Mouse (Mus musculus) lung, postnatal 0 days (tissue): ENCODE measurements at regions not wholly inside any gene's neighbourhood (a gene's known extent, or its start where the extent isn't known, plus 50 kb on each side); places are given as distances from the start of the nearest gene placed in this dataset.

Source experiments
- ATAC-seq: fragments of 200-750 bp; cut with Nextera tagmentation; 2 replicates; pipeline ENCODE4 v1.8.0; 2017; ENCODE audit warnings: moderate library complexity
- DNase-seq: peaks from one replicate; pipeline ENCODE4 v3.0.0-alpha.2; 2016; ENCODE audit warnings: low spot score
- H3K27ac ChIP-seq: fragments of 300-500 bp; sonication (generic); 2 replicates; pipeline ENCODE4 v1.5.1; 2014; ENCODE audit warnings: antibody characterized with exemption, mild to moderate bottlenecking, low read length, mixed read lengths
- H3K27me3 ChIP-seq: fragments of 300-500 bp; sonication (generic); replicated peaks from 2 replicates; pipeline ENCODE4 v1.6.1; 2014; ENCODE audit warnings: low read length, mixed read lengths; ENCODE audit not compliant: insufficient read depth
- H3K36me3 ChIP-seq: fragments of 300-500 bp; sonication (generic); 2 replicates; pipeline ENCODE4 v1.6.1; 2014; ENCODE audit warnings: low read length, mixed read lengths; ENCODE audit not compliant: insufficient read depth
- H3K4me1 ChIP-seq: fragments of 300-500 bp; sonication (generic); 2 replicates; pipeline ENCODE4 v1.6.1; 2014; ENCODE audit warnings: antibody characterized with exemption, low read depth, low read length, mixed read lengths; ENCODE audit not compliant: insufficient read depth
- H3K4me2 ChIP-seq: fragments of 300-500 bp; sonication (generic); replicated peaks from 2 replicates; pipeline ENCODE4 v1.6.1; 2014; ENCODE audit warnings: low read depth, mild to moderate bottlenecking, low read length, moderate library complexity, mixed read lengths
- H3K4me3 ChIP-seq: fragments of 300-500 bp; sonication (generic); 2 replicates; pipeline ENCODE4 v1.5.1; 2014; ENCODE audit warnings: low read depth, low read length
- H3K9ac ChIP-seq: fragments of 300-500 bp; sonication (generic); replicated peaks from 2 replicates; pipeline ENCODE4 v1.6.1; 2014; ENCODE audit warnings: low read depth, mild to moderate bottlenecking
- H3K9me3 ChIP-seq: fragments of 300-500 bp; sonication (generic); 2 replicates; pipeline ENCODE4 v1.6.1; 2016; ENCODE audit warnings: low read length, mixed read lengths
- CTCF ChIP-seq: IDR thresholded peaks from 2 replicates; pipeline ENCODE4 v1.5.1; 2016; ENCODE audit warnings: antibody characterized with exemption, mild to moderate bottlenecking
- EP300 ChIP-seq: IDR thresholded peaks from 2 replicates; pipeline ENCODE4 v1.6.1; 2016; ENCODE audit warnings: antibody characterized with exemption, mild to moderate bottlenecking, control low read depth
- WGBS: fragments of 180-500 bp; shearing (Covaris S2); extraction: QIAGEN DNeasy Blood & Tissue Kit; methylation state at CpG from one replicate; pipeline ENCODE4 v1.1.7; 2014; 5-methylcytosine and 5-hydroxymethylcytosine counted together

- Histone ChIP-seq H3K27me3 (no peaks in the 10 kb centered on the region), H3K9ac (no peak overlapping the region), H3K4me2 (no peak overlapping the region), H3K36me3 (no peaks in the 10 kb centered on the region), H3K27ac (no peak overlapping the region), H3K9me3 (no peaks in the 10 kb centered on the region), H3K4me3 (no peak overlapping the region), H3K4me1 (no peaks in the 10 kb centered on the region)
- 88% methylated on average over 7 of the region's 7 CpGs for WGBS
- DNase-seq (no peak), ATAC-seq (no peak)
- TF ChIP-seq CTCF = no peak
These were observed 57.7 kb upstream of the Elovl6 start for GRCm38 (mm10) chr3:129474451-129474850.

- ATAC-seq (no peak), DNase-seq (no peak)
- Histone ChIP-seq H3K9ac (no peak overlapping the region), H3K4me3 (no peak overlapping the region), H3K9me3 (no peaks in the 10 kb centered on the region), H3K4me1 (no peaks in the 10 kb centered on the region), H3K36me3 (no peaks in the 10 kb centered on the region), H3K27ac (no peak overlapping the region), H3K4me2 (no peak overlapping the region), H3K27me3 (no peaks in the 10 kb centered on the region)
- TF ChIP-seq CTCF = no peak
- TF ChIP-seq EP300 = no peak
- 87% methylated on average over 4 of the region's 4 CpGs for WGBS
These were observed 55.9 kb upstream of the Elovl6 start for GRCm38 (mm10) chr3:129476250-129476649.

- no peak for ATAC-seq
- Histone ChIP-seq H3K27me3 (no peaks in the 10 kb centered on the region), H3K4me2 (no peak overlapping the region), H3K36me3 (no peaks in the 10 kb centered on the region), H3K9ac (no peak overlapping the region), H3K9me3 (no peaks in the 10 kb centered on the region), H3K4me3 (no peak overlapping the region), H3K4me1 (no peaks in the 10 kb centered on the region), H3K27ac (no peak overlapping the region)
- TF ChIP-seq CTCF = no peak
- no peak for TF ChIP-seq EP300
- WGBS = 78% methylated on average over 7 of the region's 7 CpGs
- no peak for DNase-seq
These were observed 54.1 kb upstream of the Elovl6 start for GRCm38 (mm10) chr3:129478093-129478492.

- Histone ChIP-seq H3K27me3 (no peaks in the 10 kb centered on the region), H3K27ac (no peak overlapping the region), H3K4me3 (no peak overlapping the region), H3K4me1 (no peaks in the 10 kb centered on the region), H3K9me3 (no peaks in the 10 kb centered on the region), H3K36me3 (no peaks in the 10 kb centered on the region), H3K4me2 (no peak overlapping the region), H3K9ac (no peak overlapping the region)
- DNase-seq = no peak
- TF ChIP-seq CTCF (no peak), EP300 (no peak)
- WGBS = 93% methylated on average over 3 of the region's 3 CpGs
- ATAC-seq = no peak
These were observed 50.9 kb upstream of the Elovl6 start for GRCm38 (mm10) chr3:129481293-129481692.
